Mouse (Mus musculus) ES-E14 (cell line): ENCODE results near the gene Msln.

Experiments used
- ZC3H11A ChIP-seq: IDR thresholded peaks from 2 replicates; pipeline ENCODE4 v1.6.1; 2012; ENCODE audit warnings: low read depth, mild to moderate bottlenecking, inconsistent platforms, low read length, borderline replicate concordance
- ZNF384 ChIP-seq: IDR thresholded peaks from 2 replicates; pipeline ENCODE4 v1.6.1; 2012; ENCODE audit warnings: low read depth, low read length, inconsistent platforms

DNA sequence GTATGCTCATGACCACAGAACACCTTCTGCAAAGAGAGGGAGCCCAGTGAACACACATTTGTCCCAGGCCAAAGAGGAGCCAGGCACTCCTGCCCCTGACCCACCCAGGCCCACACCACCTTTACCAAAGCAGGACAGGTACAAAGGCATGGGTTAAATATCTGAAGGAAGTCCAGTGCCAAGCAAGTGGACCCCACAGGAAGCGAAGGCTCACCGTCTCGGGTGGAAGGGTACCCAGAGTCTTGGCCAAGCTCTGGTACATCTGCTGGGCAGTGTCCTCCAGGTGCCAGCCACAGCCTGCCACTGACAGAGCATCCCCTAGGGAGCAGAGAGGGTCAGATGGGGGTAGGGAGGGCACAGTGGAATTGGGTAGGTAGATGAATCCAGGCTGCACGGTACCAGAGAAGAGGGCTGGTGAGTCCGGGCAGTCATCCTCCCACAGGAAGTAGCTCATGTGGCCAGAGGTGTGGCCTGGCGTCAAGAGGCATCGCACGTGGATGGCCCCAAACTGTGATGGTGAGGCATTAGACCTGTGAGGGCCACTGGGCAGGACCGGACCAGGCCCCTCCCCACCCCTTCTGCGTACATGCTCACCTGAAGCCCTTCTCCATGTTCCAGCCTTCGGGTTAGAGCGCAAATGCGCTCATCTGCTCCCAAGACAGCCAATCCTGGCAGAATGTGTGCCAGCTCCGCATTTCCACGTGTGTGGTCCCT, 29.8 kb upstream of the Msln start:
- TF ChIP-seq ZC3H11A (no peak), ZNF384 (no peak)
